Comparison of ENCODE assay signal across 8 mouse cellular contexts in genomic region chr3:68764917-68765598, GRCm38 (mm10).
DNase-seq lines count a peak whose midpoint lies in the region; ATAC-seq and TF ChIP-seq lines count a peak whose summit lies in the region.

No protein-coding gene starts in this region.

- no peaks in the 10 kb centered on the region for H3K36me3 ChIP-seq in thymus, adult 2 months (ENCODE audit: control insufficient read depth, insufficient read depth, low read length)

- peak; percentile 60 for ATAC-seq in megakaryocyte-erythroid progenitor cell, adult 5-6 weeks (replicated peaks; ENCODE audit: low FRiP score, low TSS enrichment, poor library complexity, severe bottlenecking)

- H3K27me3 ChIP-seq in thymus, adult 2 months (ENCODE audit: control insufficient read depth, insufficient read depth, low read length): no peaks in the 10 kb centered on the region

- TF ChIP-seq POLR2A in thymus, adult 2 months (IDR thresholded peaks at IDR 0.05; ENCODE audit: control insufficient read depth, extremely low read depth, insufficient read depth, low read length, poor library complexity): no peak

- no peak overlapping the region for H3K4me3 ChIP-seq in thymus, adult 2 months (ENCODE audit: control insufficient read depth, insufficient read depth, low read length)

- no peak overlapping the region for H3K27ac ChIP-seq in thymus, adult 2 months (ENCODE audit: control insufficient read depth, insufficient read depth, low read length)

- peak; percentile 83 for DNase-seq in ovary, adult 18-20 months (ENCODE audit: low spot score)
- DNase-seq in ovary, postnatal 10 days (ENCODE audit: low spot score): no peak
- DNase-seq in gastrocnemius, postnatal 10 days: peak; percentile 57
- DNase-seq in kidney, postnatal 36 days: peak; percentile 59 to 64
- DNase-seq in thymus, adult 2 months: no peak
- DNase-seq in spleen, adult 12 weeks (ENCODE audit: low spot score): no peak
- no peak for DNase-seq in layer of hippocampus, postnatal 10 days (ENCODE audit: low spot score in 2 of 2)

- no peak for TF ChIP-seq CTCF in thymus, adult 2 months (IDR thresholded peaks at IDR 0.05; ENCODE audit: borderline replicate concordance, control insufficient read depth, extremely low read depth, insufficient read depth, low read length, poor library complexity)

- 90% methylated on average over 7 of the region's 7 CpGs for WGBS in thymus, adult 2 months

- peaks cover 14% of the 10 kb centered on the region for H3K4me1 ChIP-seq in thymus, adult 2 months (replicated peaks; ENCODE audit: control insufficient read depth, insufficient read depth, low read length)

Comparison
In these comparisons a context has a peak if more than half of its experiments do, and no peak if none do; other contexts are left out.
1. DNase-seq: peak in ovary, adult 18-20 months (single experiment), gastrocnemius, postnatal 10 days (single experiment) and kidney, postnatal 36 days (2 of 2); none in ovary, postnatal 10 days (single experiment), thymus, adult 2 months (single experiment), spleen, adult 12 weeks (single experiment) and layer of hippocampus, postnatal 10 days (0 of 2).